Mouse (Mus musculus): ENCODE measurements at regions not wholly inside any gene's neighbourhood (a gene's known extent, or its start where the extent isn't known, plus 50 kb on each side); places are given as distances from the start of the nearest gene placed in this dataset.
A peak's percentile ranks its signal among the peaks of the same experiment; 100 is the strongest.

DNA sequence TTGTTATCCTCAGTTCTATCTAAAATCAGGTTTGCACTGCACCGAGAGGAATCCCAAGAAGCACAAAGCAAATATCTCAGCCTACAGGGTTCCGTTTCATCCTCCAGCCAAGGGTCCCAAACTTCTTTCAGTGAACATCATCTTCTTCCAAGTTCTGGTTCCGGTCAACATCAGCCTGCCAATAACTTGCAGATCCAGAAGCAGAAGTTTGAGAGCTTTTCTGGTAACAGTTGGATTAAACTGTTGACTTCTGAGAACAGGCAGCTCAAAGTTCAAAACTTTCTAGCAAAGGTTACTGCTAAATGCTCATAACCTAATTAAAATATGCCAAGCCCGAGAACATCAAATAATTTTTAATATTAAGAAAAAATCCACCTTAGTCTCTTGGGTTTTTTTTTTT lies 237.0 kb upstream of the Gm37988 start:
- Histone ChIP-seq H3K4me3 (no peak overlapping the region), H3K27ac (no peak overlapping the region)
- DNase-seq (ENCODE audit: extremely low spot score, low spot score), result no peak

DNA sequence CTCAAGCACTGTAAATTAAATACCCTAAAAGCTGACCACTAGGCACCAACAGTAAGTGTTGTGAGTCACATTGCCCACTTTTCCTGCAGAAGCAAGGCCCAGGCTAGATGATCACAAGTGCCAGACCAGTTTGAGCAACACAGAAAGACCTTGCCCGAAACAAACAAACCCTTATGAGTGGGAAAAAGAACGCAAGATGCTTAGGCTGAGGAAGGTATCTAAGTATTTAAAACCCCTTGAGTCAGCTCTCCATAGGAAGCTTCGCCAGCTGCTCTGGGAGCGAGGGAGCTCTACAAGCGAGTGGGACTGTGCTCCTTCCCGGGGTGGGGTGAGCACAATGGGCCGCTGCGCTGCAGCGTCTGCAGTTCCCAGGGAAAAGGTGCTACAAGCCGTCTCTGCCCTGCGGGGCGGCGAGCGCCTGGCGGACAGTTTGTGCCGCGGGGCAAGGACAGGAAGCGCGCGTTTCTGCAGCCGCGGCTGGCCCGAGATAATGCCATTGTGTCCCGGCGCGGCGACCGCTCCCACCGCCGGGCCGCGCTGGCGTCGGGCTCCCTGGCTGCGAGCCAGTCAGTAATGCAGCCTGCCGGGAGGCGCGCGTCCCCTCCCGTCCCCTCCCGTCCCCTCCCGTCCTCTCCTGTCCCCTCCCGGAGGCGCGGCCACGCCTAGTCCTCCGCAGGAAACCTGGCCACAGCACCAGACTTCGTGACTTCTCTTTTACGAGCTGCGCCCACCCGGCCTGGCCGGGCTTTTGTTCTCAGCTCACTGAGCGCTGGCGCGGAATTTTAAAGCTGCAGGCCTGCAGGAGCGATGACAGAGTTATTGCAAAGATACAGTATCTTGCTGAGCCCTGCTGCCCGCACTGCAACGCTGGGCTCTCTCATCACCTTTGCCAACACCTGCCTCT lies 236.1 kb upstream of the Gm37988 start:
- Histone ChIP-seq H3K4me1 (peaks cover 11% of the 10 kb centered on the region; the same call in 1 of the 2 replicates), H3K36me3 (replicated peaks) (no peaks in the 10 kb centered on the region), H3K4me3 (peak overlapping the region; percentile 71), H3K27me3 (ENCODE audit: poor library complexity, severe bottlenecking) (peaks cover 17% of the 10 kb centered on the region), H3K27ac (peak overlapping the region; percentile 93), H3K9me3 (peaks cover 6% of the 10 kb centered on the region; the same call in 1 of the 2 replicates)
- WGBS, result under 1% methylated on average over 58 of the region's 58 CpGs
- DNase-seq (ENCODE audit: extremely low spot score, low spot score), result peak; percentile 75

More for the DNA sequence above, 237.0 kb upstream of the Gm37988 start:
- Histone ChIP-seq H3K36me3 (replicated peaks) (no peaks in the 10 kb centered on the region), H3K9me3 (peaks cover 6% of the 10 kb centered on the region; the same call in 1 of the 2 replicates), H3K4me1 (peaks cover 11% of the 10 kb centered on the region; the same call in 1 of the 2 replicates), H3K27me3 (ENCODE audit: poor library complexity, severe bottlenecking) (peaks cover 17% of the 10 kb centered on the region)
- 92% methylated on average over 4 of the region's 4 CpGs for WGBS

DNA sequence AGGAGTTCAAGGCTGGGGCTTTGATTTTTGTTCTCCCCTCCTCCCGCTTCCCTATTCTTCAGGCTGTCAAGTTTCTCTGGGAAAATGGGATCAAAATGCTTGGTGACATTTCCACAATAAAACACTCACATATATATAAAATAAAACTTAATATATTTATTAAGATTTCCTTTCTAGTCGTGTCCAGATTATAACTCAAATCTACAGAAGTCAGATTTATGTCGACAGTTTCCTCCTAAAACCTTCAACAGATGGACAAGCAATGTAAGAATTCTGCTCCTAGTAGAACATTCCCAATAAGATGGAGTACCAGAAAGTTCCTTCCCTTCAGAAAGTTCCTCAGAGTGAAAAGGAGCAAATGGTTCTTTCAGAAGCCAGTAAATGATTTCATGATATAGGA lies 235.4 kb upstream of the Gm37988 start:
- no peaks in the 10 kb centered on the region for H3K36me3 ChIP-seq (replicated peaks)
- peaks cover 6% of the 10 kb centered on the region; the same call in 1 of the 2 replicates for H3K9me3 ChIP-seq
- no peak for DNase-seq (ENCODE audit: extremely low spot score, low spot score)
- H3K27me3 ChIP-seq (ENCODE audit: poor library complexity, severe bottlenecking), result peaks cover 17% of the 10 kb centered on the region
- 41% methylated on average over 3 of the region's 3 CpGs for WGBS
- peaks cover 11% of the 10 kb centered on the region; the same call in 1 of the 2 replicates for H3K4me1 ChIP-seq
- peak overlapping the region; percentile 71 for H3K4me3 ChIP-seq
- H3K27ac ChIP-seq, result peak overlapping the region; percentile 93; the same call in 1 of the 2 replicates

DNA sequence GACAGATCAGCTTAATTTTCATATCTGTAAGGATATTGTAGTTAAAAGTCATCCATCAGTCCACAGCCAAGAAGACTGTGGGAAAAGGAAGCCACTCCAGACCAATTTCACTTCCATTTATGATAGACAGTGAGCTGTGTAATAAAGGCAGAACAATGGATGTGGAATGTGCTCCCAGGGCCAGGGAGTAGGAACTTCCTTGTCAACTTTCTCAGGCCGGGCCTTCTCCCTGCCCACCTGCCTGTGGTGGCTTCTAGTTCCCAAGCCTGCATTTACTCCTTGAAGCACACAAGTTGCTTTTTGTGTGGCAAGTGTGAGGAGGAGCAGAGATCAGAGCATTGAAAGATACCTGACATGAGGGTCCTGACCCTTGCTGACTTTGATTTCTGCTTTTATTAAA lies 233.6 kb upstream of the Gm37988 start:
- Histone ChIP-seq H3K9me3 (no peaks in the 10 kb centered on the region), H3K27me3 (ENCODE audit: poor library complexity, severe bottlenecking) (peaks cover 17% of the 10 kb centered on the region), H3K4me3 (no peak overlapping the region), H3K27ac (no peak overlapping the region), H3K36me3 (replicated peaks) (no peaks in the 10 kb centered on the region), H3K4me1 (peaks cover 11% of the 10 kb centered on the region; the same call in 1 of the 2 replicates)
- WGBS, result 79% methylated on average over 1 of the region's 1 CpGs
- no peak for DNase-seq (ENCODE audit: extremely low spot score, low spot score)

DNA sequence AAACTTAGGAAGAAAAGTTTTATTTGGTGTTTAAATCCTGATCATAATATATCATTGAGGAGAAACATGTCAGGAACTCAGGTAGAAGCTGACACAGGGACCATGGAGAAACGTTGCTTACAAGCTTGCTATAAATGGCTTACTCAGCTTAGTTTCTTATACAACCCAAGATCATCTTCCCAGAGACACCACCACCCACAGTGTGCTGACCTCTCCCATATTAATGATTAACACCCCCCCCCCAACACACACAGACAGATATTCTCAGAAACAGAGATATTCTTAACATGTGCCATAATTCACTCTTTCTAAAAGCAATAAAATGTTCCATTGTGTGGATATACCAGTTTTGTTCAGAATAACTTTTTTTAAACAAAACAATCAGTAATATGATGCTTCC lies 230.7 kb upstream of the Gm37988 start:
- Histone ChIP-seq H3K36me3 (replicated peaks) (no peaks in the 10 kb centered on the region), H3K4me3 (no peak overlapping the region), H3K27me3 (ENCODE audit: poor library complexity, severe bottlenecking) (peaks cover 12% of the 10 kb centered on the region), H3K9me3 (no peaks in the 10 kb centered on the region), H3K4me1 (peaks cover 2% of the 10 kb centered on the region; the same call in 1 of the 2 replicates), H3K27ac (no peak overlapping the region)
- no peak for DNase-seq (ENCODE audit: extremely low spot score, low spot score)
- WGBS, result 89% methylated on average over 1 of the region's 1 CpGs

DNA sequence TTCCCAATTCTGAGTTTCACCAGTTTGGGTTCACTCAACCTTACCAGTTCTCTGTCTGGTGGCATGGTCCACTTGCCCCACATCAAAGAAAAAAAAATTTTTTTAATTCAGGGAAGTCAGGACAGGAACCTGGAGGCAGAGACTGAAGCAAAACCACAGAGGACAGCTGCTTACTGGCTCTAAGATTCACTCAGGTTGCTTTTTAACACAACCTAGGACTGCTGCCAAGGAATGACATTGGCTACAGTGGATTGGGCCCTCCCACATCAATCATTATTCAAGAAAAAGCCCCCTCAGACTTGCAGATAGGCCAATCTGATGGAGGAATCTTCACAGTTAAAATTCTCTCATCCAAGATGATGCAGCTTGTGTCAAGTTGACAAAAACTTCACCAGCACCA lies 225.2 kb upstream of the Gm37988 start:
- Histone ChIP-seq H3K36me3 (replicated peaks) (no peaks in the 10 kb centered on the region), H3K9me3 (no peaks in the 10 kb centered on the region), H3K27ac (no peak overlapping the region), H3K27me3 (ENCODE audit: poor library complexity, severe bottlenecking) (no peaks in the 10 kb centered on the region), H3K4me1 (no peaks in the 10 kb centered on the region), H3K4me3 (no peak overlapping the region)
- no peak for DNase-seq (ENCODE audit: extremely low spot score, low spot score)

DNA sequence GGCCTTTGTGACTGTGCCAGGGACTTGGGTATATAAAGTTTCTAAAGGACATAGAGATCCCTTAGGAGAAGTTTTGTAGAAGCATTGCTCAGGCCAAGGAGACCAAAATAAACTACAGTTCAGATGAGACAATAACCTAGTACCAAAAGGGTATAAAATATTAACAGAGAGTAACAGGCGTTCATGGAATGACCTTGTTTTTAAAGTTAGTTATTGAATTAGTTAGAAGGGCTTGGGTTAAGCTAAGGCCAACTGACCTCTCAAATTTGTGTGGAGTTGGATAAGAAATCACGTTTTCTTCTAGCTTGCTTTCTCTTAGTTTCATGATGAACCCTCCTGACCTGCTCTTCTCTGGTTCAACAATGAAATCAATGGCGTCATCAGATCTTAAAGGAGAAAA lies 209.8 kb upstream of the Gm37988 start:
- Histone ChIP-seq H3K36me3 (replicated peaks) (no peaks in the 10 kb centered on the region), H3K9me3 (no peaks in the 10 kb centered on the region), H3K27ac (no peak overlapping the region), H3K4me1 (no peaks in the 10 kb centered on the region), H3K4me3 (no peak overlapping the region), H3K27me3 (ENCODE audit: poor library complexity, severe bottlenecking) (no peaks in the 10 kb centered on the region)
- DNase-seq (ENCODE audit: extremely low spot score, low spot score), result no peak
- WGBS, result 84% methylated on average over 3 of the region's 3 CpGs

DNA sequence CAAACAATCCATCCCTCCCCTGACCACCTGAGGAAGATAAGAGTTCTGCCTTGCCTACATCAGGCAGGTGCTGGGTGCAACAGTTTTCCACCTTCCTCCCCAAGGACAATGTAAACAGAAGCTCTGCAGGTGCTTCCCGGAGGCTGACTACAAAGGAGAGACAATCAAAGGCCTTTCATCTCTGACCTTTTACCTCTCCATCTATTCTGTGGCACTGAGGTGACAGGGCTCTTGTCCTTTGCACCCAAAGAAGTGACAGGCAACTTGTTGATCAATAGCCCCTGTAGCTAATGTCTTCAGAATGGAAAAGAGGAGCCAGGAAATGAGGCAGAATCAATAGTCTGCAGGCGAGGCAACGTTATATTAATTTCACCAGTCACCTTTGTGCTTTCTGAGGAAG lies 209.3 kb upstream of the Gm37988 start:
- Histone ChIP-seq H3K36me3 (replicated peaks) (no peaks in the 10 kb centered on the region), H3K4me3 (no peak overlapping the region), H3K4me1 (no peaks in the 10 kb centered on the region), H3K27ac (no peak overlapping the region), H3K27me3 (ENCODE audit: poor library complexity, severe bottlenecking) (no peaks in the 10 kb centered on the region), H3K9me3 (no peaks in the 10 kb centered on the region)
- 60% methylated on average over 3 of the region's 3 CpGs for WGBS
- no peak for DNase-seq (ENCODE audit: extremely low spot score, low spot score)

DNA sequence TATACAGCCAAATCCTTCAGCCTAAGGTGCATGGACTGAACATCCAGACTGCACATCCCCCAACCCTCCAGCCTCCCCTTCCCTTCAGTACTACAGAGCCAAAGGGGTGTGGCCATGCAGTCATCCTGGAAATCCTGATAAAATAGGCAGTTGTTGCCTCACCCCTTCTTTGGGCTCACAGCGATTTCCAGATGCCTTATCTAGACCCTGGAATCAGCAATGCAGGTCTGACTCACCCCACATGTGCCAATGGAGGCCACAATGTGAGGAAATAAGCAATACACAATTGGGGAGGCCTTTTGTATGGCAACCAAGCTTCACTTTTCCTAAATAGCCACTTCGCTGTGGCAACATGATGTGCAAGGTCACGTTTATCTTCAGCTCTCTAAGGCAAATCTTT lies 205.3 kb upstream of the Gm37988 start:
- Histone ChIP-seq H3K4me3 (no peak overlapping the region), H3K4me1 (no peaks in the 10 kb centered on the region), H3K27ac (no peak overlapping the region), H3K36me3 (replicated peaks) (no peaks in the 10 kb centered on the region), H3K27me3 (ENCODE audit: poor library complexity, severe bottlenecking) (no peaks in the 10 kb centered on the region), H3K9me3 (no peaks in the 10 kb centered on the region)
- DNase-seq (ENCODE audit: extremely low spot score, low spot score), result no peak
- 88% methylated on average over 3 of the region's 3 CpGs for WGBS

DNA sequence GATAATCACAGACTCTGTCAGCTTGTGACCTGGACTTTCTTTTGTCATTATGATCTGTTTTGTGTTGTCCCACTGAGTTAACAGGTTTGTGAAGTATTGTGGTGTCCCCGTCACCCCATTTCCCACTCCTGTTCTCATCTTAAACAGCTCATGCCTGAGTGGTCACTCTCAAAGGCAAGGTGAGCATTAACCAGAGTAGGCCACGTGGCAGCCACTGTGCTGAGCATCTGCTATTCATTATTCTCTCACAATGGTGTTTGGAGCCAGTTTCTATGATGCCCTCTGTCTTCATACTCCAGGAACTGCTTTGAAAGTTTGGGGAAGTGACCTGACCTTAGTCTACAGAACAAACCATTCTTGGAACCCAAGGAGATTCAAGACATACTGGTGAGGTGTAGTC lies 198.9 kb upstream of the Gm37988 start:
- no peak for DNase-seq (ENCODE audit: extremely low spot score, low spot score)
- Histone ChIP-seq H3K4me1 (no peaks in the 10 kb centered on the region), H3K27ac (no peak overlapping the region), H3K4me3 (no peak overlapping the region), H3K36me3 (replicated peaks) (no peaks in the 10 kb centered on the region), H3K27me3 (ENCODE audit: poor library complexity, severe bottlenecking) (no peaks in the 10 kb centered on the region), H3K9me3 (peaks cover 4% of the 10 kb centered on the region; the same call in 1 of the 2 replicates)
- 47% methylated on average over 2 of the region's 2 CpGs for WGBS

DNA sequence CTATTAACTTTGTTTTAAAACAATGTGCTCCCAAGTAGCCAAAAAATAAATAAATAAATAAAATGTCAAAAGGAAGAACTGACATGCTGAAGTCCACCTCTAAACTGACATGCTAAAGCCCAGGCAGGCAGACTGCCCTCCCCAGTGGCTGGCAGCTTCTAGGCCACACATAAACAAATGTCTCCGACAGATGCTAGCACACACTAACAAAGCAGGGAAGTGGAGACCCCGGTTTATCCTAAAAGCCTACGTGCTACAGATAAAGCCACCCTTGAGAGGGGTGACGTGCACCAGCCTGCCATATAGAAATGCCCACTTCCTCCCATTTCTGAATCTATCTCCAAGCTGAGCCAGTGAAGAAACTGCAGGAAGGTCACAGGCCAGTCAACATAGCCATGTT lies 194.4 kb upstream of the Gm37988 start:
- H3K27ac ChIP-seq, result no peak overlapping the region
- 85% methylated on average over 4 of the region's 4 CpGs for WGBS
- H3K4me1 ChIP-seq, result no peaks in the 10 kb centered on the region

DNA sequence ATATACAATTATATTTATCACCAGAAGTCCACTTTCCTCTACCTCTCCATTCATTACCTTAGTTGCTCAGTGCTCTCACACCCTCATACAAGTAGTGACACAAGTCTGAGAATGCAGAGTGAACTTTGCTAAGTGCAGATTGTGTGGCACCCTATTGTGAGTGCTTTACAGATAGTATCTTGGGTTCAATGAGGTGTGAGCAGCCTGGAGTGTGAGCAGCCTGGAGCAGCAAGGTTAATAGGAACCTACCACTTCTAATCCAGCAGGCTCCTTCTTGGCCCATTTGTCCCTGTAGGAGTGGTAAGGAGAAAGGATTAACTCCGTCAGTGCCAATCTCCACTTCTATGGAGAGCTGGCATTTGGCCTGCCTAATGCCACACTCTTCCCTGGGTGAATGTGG lies 192.4 kb upstream of the Gm37988 start:
- Histone ChIP-seq H3K4me1 (no peaks in the 10 kb centered on the region), H3K27me3 (ENCODE audit: poor library complexity, severe bottlenecking) (no peaks in the 10 kb centered on the region), H3K27ac (no peak overlapping the region), H3K36me3 (replicated peaks) (no peaks in the 10 kb centered on the region), H3K9me3 (peaks cover 1% of the 10 kb centered on the region; the same call in 1 of the 2 replicates), H3K4me3 (no peak overlapping the region)
- WGBS, result 82% methylated on average over 1 of the region's 1 CpGs
- no peak for DNase-seq (ENCODE audit: extremely low spot score, low spot score)

More for the DNA sequence above, 194.4 kb upstream of the Gm37988 start:
- Histone ChIP-seq H3K9me3 (peaks cover 4% of the 10 kb centered on the region; the same call in 1 of the 2 replicates), H3K4me3 (no peak overlapping the region), H3K27me3 (ENCODE audit: poor library complexity, severe bottlenecking) (no peaks in the 10 kb centered on the region), H3K36me3 (replicated peaks) (no peaks in the 10 kb centered on the region)
- DNase-seq (ENCODE audit: extremely low spot score, low spot score), result no peak

DNA sequence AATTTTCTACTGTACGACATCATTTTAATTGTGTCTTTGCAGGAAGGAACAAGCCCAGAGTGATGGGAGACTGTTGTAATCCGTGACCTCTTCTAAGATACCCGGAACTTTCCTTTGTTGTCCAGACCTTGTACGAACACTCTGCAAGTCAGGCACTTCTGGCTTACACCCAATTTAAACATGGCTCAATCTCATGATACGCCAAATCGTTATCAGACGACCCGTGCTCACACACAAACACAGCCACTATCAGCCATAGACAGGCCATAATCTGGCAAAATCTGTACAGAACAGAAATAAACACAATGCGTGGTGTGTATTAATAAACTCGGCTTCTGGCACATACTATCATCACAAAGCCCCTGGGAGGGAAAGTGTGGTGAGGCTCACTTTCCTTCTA lies 190.2 kb upstream of the Gm37988 start:
- WGBS, result 88% methylated on average over 10 of the region's 10 CpGs
- no peak for DNase-seq (ENCODE audit: extremely low spot score, low spot score)
- no peaks in the 10 kb centered on the region for H3K4me1 ChIP-seq
- H3K36me3 ChIP-seq (replicated peaks), result no peaks in the 10 kb centered on the region
- H3K27ac ChIP-seq, result no peak overlapping the region
- no peaks in the 10 kb centered on the region for H3K9me3 ChIP-seq
- H3K27me3 ChIP-seq (ENCODE audit: poor library complexity, severe bottlenecking), result no peaks in the 10 kb centered on the region
- H3K4me3 ChIP-seq, result no peak overlapping the region
